Mouse (Mus musculus) limb, embryonic 14.5 days (tissue): ENCODE measurements at regions not wholly inside any gene's neighbourhood (a gene's known extent, or its start where the extent isn't known, plus 50 kb on each side); places are given as distances from the start of the nearest gene placed in this dataset.

ENCODE experiments used
- ATAC-seq: fragments of 200-750 bp; cut with Nextera tagmentation; 2 replicates; pipeline ENCODE4 v1.8.0; 2017; ENCODE audit warnings: low read depth, moderate number of reproducible peaks, moderate TSS enrichment; ENCODE audit not compliant: low FRiP score
- DNase-seq: peaks from one replicate; pipeline ENCODE4 v3.0.0-alpha.2; 2015; ENCODE audit warnings: low spot score
- H3K27ac ChIP-seq: fragments of 300-500 bp; sonication (generic); replicated peaks from 2 replicates; pipeline ENCODE4 v1.5.1; 2014; ENCODE audit warnings: low read depth, mild to moderate bottlenecking, low read length, moderate library complexity, mixed read lengths
- H3K27me3 ChIP-seq: fragments of 300-500 bp; sonication (generic); 2 replicates; pipeline ENCODE4 v1.6.1; 2014; ENCODE audit warnings: low read length, mixed read lengths; ENCODE audit not compliant: control insufficient read depth, insufficient read depth
- H3K36me3 ChIP-seq: fragments of 300-500 bp; sonication (generic); 2 replicates; pipeline ENCODE4 v1.6.1; 2014; ENCODE audit warnings: mild to moderate bottlenecking, low read length, moderate library complexity, mixed read lengths; ENCODE audit not compliant: control insufficient read depth, insufficient read depth
- H3K4me1 ChIP-seq: fragments of 300-500 bp; sonication (generic); 2 replicates; pipeline ENCODE4 v1.6.1; 2014; ENCODE audit warnings: antibody characterized with exemption, low read length, mixed read lengths; ENCODE audit not compliant: control insufficient read depth, insufficient read depth
- H3K4me2 ChIP-seq: fragments of 300-500 bp; sonication (generic); replicated peaks from 2 replicates; pipeline ENCODE4 v1.6.1; 2014; ENCODE audit warnings: low read depth, mild to moderate bottlenecking, low read length, moderate library complexity; ENCODE audit not compliant: severe bottlenecking
- H3K4me3 ChIP-seq: fragments of 300-500 bp; sonication (generic); replicated peaks from 2 replicates; pipeline ENCODE4 v1.5.1; 2014; ENCODE audit warnings: low read length
- H3K9ac ChIP-seq: fragments of 300-500 bp; sonication (generic); 2 replicates; pipeline ENCODE4 v1.6.1; 2014; ENCODE audit warnings: mild to moderate bottlenecking, low read depth, low read length, moderate library complexity; ENCODE audit not compliant: severe bottlenecking
- H3K9me3 ChIP-seq: fragments of 300-500 bp; sonication (generic); 2 replicates; pipeline ENCODE4 v1.6.1; 2016; ENCODE audit warnings: low read length; ENCODE audit not compliant: control insufficient read depth
- POLR2A ChIP-seq: fragments of 200-500 bp; IDR thresholded peaks from 2 replicates; pipeline ENCODE4 v1.8.0; 2012; ENCODE audit warnings: inconsistent platforms, mild to moderate bottlenecking, moderate library complexity, borderline replicate concordance; ENCODE audit not compliant: insufficient read depth, insufficient read length; ENCODE audit errors: extremely low read depth
- WGBS: fragments of 180-500 bp; shearing (Covaris S2); extraction: QIAGEN DNeasy Blood & Tissue Kit; methylation state at CpG from one replicate; pipeline ENCODE4 v1.1.7; 2014; 5-methylcytosine and 5-hydroxymethylcytosine counted together

DNA sequence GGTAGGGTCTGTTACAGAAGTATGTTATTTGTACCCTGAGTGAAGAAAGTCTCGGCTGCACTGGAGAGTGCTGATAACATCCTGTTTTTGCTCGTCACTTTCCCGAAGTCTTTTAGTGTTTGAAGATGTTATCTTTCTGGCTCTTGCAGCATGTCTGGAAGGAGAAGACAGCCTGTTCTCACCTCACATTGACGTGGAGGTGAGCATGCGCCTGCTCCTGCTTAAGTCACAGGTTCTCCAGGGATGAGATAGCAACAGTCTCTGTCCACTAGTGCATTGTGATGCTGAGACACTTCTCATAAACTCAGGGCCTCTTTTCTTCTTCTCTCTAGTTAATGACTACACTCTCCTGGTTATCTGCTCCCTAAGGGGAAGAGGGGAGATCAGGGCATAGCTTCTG lies 113.3 kb downstream of the Klf5 start:
- H3K27ac ChIP-seq, result no peak overlapping the region
- no peak for ATAC-seq
- DNase-seq, result no peak

DNA sequence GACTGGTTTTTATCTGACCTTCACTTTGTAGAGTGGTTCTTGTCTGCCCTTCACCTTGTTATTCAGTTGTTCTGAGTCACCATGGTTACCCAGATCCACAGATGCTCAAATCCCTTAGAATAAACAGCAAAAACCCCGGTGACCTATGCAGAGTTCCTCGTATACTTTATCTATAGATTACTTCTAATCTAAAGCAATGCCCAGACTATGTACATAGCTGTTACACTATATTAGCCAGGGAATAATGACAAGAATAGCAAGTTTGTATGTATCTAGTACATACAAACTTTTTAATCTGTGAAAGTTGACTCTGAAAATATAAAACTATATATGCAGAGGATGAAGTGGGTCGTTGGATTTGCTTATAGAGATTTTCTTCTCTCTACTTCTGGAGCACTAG lies 117.7 kb downstream of the Klf5 start:
- 88% methylated on average over 3 of the region's 3 CpGs for WGBS
- ATAC-seq, result no peak

More for the DNA sequence above, 113.3 kb downstream of the Klf5 start:
- no peaks in the 10 kb centered on the region for H3K27me3 ChIP-seq
- WGBS, result 47% methylated on average over 5 of the region's 5 CpGs
- H3K9ac ChIP-seq, result no peak overlapping the region
- TF ChIP-seq POLR2A, result no peak
- no peaks in the 10 kb centered on the region for H3K9me3 ChIP-seq
- H3K4me2 ChIP-seq, result no peak overlapping the region
- H3K36me3 ChIP-seq, result no peaks in the 10 kb centered on the region
- 0 out of 2 replicates have a peak, but pooled peaks cover 2% of the 10 kb centered on the region for H3K4me1 ChIP-seq
- no peak overlapping the region for H3K4me3 ChIP-seq

DNA sequence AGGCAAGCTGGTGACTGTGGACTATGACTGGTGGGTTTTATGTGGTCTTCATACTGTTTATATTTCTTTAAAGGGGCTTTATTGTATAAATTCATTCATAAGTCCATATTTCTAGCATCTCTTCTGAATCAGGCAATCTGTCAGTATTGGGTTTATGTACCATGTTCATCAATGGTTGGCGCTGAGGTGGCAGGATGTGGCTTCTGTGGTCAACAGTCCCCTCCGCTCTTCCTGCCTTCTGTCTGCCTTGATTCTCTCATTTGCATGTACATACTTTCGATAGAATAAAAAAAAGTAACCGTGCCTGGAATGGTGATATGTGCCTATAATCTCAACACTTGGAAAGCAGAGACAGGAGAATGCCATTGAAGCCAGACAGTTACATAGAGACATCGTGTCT lies 120.5 kb downstream of the Klf5 start:
- Histone ChIP-seq H3K36me3 (no peaks in the 10 kb centered on the region), H3K27ac (no peak overlapping the region), H3K9me3 (no peaks in the 10 kb centered on the region), H3K27me3 (no peaks in the 10 kb centered on the region), H3K9ac (no peak overlapping the region), H3K4me1 (no peaks in the 10 kb centered on the region), H3K4me2 (no peak overlapping the region), H3K4me3 (no peak overlapping the region)
- WGBS, result 95% methylated on average over 5 of the region's 5 CpGs
- DNase-seq, result no peak
- no peak for TF ChIP-seq POLR2A
- ATAC-seq, result no peak

More for the DNA sequence above, 117.7 kb downstream of the Klf5 start:
- H3K4me3 ChIP-seq, result no peak overlapping the region
- TF ChIP-seq POLR2A, result no peak
- H3K4me1 ChIP-seq, result 0 out of 2 replicates have a peak, but pooled peaks cover 2% of the 10 kb centered on the region
- no peak overlapping the region for H3K9ac ChIP-seq
- no peak for DNase-seq
- no peaks in the 10 kb centered on the region for H3K9me3 ChIP-seq
- no peak overlapping the region for H3K4me2 ChIP-seq
- no peak overlapping the region for H3K27ac ChIP-seq
- no peaks in the 10 kb centered on the region for H3K36me3 ChIP-seq
- no peaks in the 10 kb centered on the region for H3K27me3 ChIP-seq

DNA sequence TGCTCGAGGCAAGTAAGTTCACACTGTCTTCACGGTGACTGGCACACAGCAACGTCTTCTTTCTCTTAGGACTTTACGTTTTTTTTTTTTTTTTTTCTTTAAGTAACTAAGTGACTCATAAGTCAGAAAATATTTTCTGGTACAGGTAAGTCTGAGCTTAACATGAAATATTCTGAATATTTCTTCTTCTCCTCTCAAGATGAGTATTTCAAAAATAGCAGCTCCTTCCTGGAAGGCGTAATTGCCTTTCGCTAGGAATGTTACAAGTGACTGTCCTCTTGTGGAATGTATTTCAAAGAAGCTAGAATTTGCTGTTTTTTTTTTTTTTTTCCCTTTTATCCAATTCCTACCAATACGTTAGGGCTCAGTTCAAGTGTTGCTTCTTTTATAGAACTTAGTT lies 124.8 kb downstream of the Klf5 start:
- Histone ChIP-seq H3K36me3 (no peaks in the 10 kb centered on the region), H3K9me3 (no peaks in the 10 kb centered on the region), H3K9ac (no peak overlapping the region), H3K4me2 (no peak overlapping the region), H3K4me1 (no peaks in the 10 kb centered on the region), H3K27me3 (no peaks in the 10 kb centered on the region), H3K4me3 (no peak overlapping the region), H3K27ac (no peak overlapping the region)
- WGBS, result 76% methylated on average over 7 of the region's 7 CpGs
- no peak for ATAC-seq
- TF ChIP-seq POLR2A, result no peak
- DNase-seq, result no peak

DNA sequence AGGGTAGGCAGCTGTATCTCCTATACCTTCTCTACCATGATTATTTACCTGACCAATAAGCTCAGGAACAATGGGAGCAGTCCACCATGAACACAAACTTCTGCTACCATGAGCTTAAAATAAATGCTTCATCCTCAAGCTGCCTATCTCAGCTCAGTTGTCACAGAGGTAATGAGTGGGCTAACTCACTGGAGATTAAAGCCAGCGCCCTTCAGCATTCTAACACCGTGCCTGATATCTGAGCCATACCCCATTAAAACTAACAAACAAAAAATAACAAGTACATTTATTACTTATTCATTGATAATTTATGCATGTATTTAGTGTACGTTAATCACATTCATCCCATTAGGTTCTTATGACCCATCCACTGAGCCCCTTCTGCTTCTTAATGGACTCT lies 128.6 kb downstream of the Klf5 start:
- Histone ChIP-seq H3K4me3 (no peak overlapping the region), H3K9ac (no peak overlapping the region), H3K9me3 (no peaks in the 10 kb centered on the region), H3K27ac (no peak overlapping the region), H3K4me1 (no peaks in the 10 kb centered on the region), H3K4me2 (no peak overlapping the region), H3K36me3 (no peaks in the 10 kb centered on the region), H3K27me3 (no peaks in the 10 kb centered on the region)
- WGBS, result 88% methylated on average over 3 of the region's 3 CpGs
- TF ChIP-seq POLR2A, result no peak
- DNase-seq (no peak), ATAC-seq (no peak)

DNA sequence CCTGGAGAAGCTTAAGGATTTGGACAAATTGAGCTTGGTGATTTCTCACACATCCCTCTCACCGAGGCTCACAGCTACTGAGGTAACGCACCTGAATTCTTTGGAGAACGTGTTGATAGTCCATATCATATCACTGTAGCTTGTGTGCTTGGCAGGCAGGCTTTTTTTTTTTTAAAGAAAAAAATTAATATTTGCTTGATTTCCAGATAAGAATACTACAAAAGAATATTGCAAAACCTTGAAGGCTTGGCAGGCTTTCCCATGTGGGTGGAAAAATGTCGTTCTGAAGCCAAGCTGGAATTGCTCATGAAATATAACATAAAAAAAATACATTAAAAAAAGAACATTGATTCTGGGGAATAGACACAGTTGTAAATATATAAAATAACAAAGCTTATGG lies 131.8 kb downstream of the Klf5 start:
- no peak for TF ChIP-seq POLR2A
- ATAC-seq (no peak), DNase-seq (no peak)
- H3K4me2 ChIP-seq, result no peak overlapping the region
- H3K9ac ChIP-seq, result no peak overlapping the region
- no peak overlapping the region for H3K4me3 ChIP-seq
- no peaks in the 10 kb centered on the region for H3K27me3 ChIP-seq
- H3K36me3 ChIP-seq, result no peaks in the 10 kb centered on the region
- no peaks in the 10 kb centered on the region for H3K9me3 ChIP-seq
- no peaks in the 10 kb centered on the region for H3K4me1 ChIP-seq
- 72% methylated on average over 4 of the region's 4 CpGs for WGBS
- no peak overlapping the region for H3K27ac ChIP-seq
